Mouse (Mus musculus): ENCODE results near the gene Asb2. TPM values are rescaled to one million over a fixed set of nuclear protein-coding genes. Genes with fewer than 3 reads are reported as not detected.

Asb2 gene
- polyA plus RNA-seq, 1 experiment from 2014 or later = 0.77 TPM

DNA sequence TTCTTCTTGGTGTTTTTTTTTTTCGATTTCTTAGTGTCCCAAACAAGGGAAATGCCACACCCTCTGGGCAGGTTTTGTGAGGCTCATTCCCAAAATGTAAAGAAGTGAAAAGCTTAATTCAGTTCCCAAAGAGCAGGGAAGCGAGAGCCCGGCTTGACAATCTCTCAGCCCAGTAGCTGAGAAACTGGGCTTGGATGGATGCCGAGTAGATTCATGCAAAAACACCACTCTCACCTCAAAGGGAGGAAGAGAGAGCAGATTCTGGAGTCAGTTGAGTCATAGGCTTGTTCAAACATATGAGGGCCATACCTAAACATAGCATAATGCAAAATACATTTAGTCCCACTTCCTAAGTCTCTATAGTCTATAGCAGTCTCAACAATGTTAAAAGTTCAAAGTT is 24.4 kb upstream of the Asb2 start:
- peaks cover 6% of the 10 kb centered on the region for H3K4me1 ChIP-seq (replicated peaks; ENCODE audit: control insufficient read depth, insufficient read depth, low read length)
- H3K4me3 ChIP-seq (replicated peaks; ENCODE audit: low read length) = no peak overlapping the region
- no peak overlapping the region for H3K9ac ChIP-seq (replicated peaks; ENCODE audit: low read depth, low read length)
- no peaks in the 10 kb centered on the region for H3K9me3 ChIP-seq (ENCODE audit: control insufficient read depth, low read length)
- H3K27ac ChIP-seq (ENCODE audit: low read length) = no peak overlapping the region
- no peak overlapping the region for H3K4me2 ChIP-seq (ENCODE audit: low read length)
- WGBS = 84% methylated on average over 4 of the region's 4 CpGs
- no peak for ATAC-seq
- H3K36me3 ChIP-seq (ENCODE audit: control insufficient read depth, insufficient read depth) = no peaks in the 10 kb centered on the region
- H3K27me3 ChIP-seq (replicated peaks; ENCODE audit: control insufficient read depth, insufficient read depth, low read length) = no peaks in the 10 kb centered on the region

- no peak overlapping the region for H3K4me3 ChIP-seq (replicated peaks; ENCODE audit: low read length)
- WGBS = 54% methylated on average over 4 of the region's 4 CpGs
- peaks cover 6% of the 10 kb centered on the region for H3K4me1 ChIP-seq (replicated peaks; ENCODE audit: control insufficient read depth, insufficient read depth, low read length)
- H3K9me3 ChIP-seq (ENCODE audit: control insufficient read depth, low read length) = no peaks in the 10 kb centered on the region
- H3K4me2 ChIP-seq (ENCODE audit: low read length) = no peak overlapping the region
- H3K9ac ChIP-seq (replicated peaks; ENCODE audit: low read depth, low read length) = no peak overlapping the region
- no peaks in the 10 kb centered on the region for H3K36me3 ChIP-seq (ENCODE audit: control insufficient read depth, insufficient read depth)
- H3K27ac ChIP-seq (ENCODE audit: low read length) = 0 out of 2 replicates have a peak overlapping the region, but pooled peaks have one; percentile 35
- no peaks in the 10 kb centered on the region for H3K27me3 ChIP-seq (replicated peaks; ENCODE audit: control insufficient read depth, insufficient read depth, low read length)
- peak; percentile 76 for ATAC-seq
Measured at GRCm38 (mm10) chr12:103376774-103377173, 21.0 kb upstream of the Asb2 start.

- no peaks in the 10 kb centered on the region for H3K9me3 ChIP-seq (ENCODE audit: control insufficient read depth, low read length)
- no peak overlapping the region for H3K4me2 ChIP-seq (ENCODE audit: low read length)
- no peaks in the 10 kb centered on the region for H3K27me3 ChIP-seq (replicated peaks; ENCODE audit: control insufficient read depth, insufficient read depth, low read length)
- no peak overlapping the region for H3K9ac ChIP-seq (replicated peaks; ENCODE audit: low read depth, low read length)
- H3K4me1 ChIP-seq (replicated peaks; ENCODE audit: control insufficient read depth, insufficient read depth, low read length) = peaks cover 6% of the 10 kb centered on the region
- H3K4me3 ChIP-seq (replicated peaks; ENCODE audit: low read length) = no peak overlapping the region
- 0 out of 2 replicates have a peak overlapping the region, but pooled peaks have one; percentile 35 for H3K27ac ChIP-seq (ENCODE audit: low read length)
- peak; percentile 73 for ATAC-seq
- H3K36me3 ChIP-seq (ENCODE audit: control insufficient read depth, insufficient read depth) = no peaks in the 10 kb centered on the region
- WGBS = 43% methylated on average over 5 of the region's 5 CpGs
Measured at GRCm38 (mm10) chr12:103376124-103376523, 20.3 kb upstream of the Asb2 start.

DNA sequence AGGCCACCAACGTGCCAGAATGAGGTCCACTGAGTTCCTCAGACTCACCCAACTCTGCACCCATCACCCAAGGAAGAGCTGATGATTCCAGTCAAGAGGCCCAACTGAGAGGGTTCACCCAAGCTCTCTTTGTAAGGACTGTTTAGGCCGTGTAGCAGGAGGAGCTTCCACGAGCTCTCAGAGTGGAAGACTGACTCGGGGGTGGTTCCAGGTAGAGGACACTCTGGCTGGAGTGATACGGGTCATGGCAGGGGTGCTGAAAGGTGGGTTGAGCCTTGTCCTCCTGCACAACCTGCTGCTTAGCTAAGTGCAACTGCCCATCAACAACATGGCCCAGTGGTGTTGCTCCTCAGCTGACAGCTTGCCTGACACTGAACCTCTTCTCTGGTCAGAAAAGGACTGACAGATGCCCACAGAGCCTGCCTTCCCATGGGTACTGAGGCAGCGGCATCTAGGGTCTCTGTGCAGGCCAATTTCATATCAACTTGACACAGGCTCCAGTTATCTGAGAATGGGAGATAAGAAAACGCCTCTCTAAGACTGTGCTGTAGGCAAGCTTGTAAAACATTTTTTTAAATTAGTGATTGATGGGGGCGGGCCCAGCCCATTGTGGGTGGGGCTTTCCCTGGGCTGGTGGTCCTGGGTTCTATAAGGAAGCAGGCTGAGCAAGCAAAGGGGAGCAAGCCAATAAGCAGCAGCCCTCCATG is 17.9 kb upstream of the Asb2 start:
- Histone ChIP-seq H3K4me3 (replicated peaks; ENCODE audit: low read length) (no peak overlapping the region), H3K36me3 (ENCODE audit: control insufficient read depth, insufficient read depth) (no peaks in the 10 kb centered on the region), H3K27me3 (replicated peaks; ENCODE audit: control insufficient read depth, insufficient read depth, low read length) (no peaks in the 10 kb centered on the region), H3K9ac (replicated peaks; ENCODE audit: low read depth, low read length) (no peak overlapping the region), H3K4me2 (ENCODE audit: low read length) (no peak overlapping the region), H3K9me3 (ENCODE audit: control insufficient read depth, low read length) (no peaks in the 10 kb centered on the region), H3K27ac (ENCODE audit: low read length) (no peak overlapping the region), H3K4me1 (replicated peaks; ENCODE audit: control insufficient read depth, insufficient read depth, low read length) (peaks cover 6% of the 10 kb centered on the region)
- WGBS = 83% methylated on average over 8 of the region's 8 CpGs
- ATAC-seq = no peak

DNA sequence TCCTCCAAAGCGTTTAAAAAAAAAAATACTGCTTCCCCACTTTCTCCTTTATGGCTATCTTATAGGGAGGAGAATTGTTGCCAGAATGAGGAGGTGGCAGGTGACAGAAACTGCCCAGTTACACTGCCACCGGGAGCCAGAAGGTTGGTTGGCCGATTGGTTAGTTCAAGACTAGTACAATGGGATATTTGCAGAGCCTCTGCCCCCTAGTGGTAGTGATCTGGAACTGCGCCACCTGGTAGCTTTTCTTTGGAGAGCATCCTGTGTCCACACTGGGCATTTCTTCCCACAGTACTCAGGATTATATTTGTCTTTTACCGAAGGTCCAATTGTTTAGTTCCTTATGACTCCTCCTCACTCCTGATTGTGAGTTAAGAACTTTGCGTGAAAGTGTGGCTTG is 15.9 kb upstream of the Asb2 start:
- Histone ChIP-seq H3K36me3 (ENCODE audit: control insufficient read depth, insufficient read depth) (no peaks in the 10 kb centered on the region), H3K9ac (replicated peaks; ENCODE audit: low read depth, low read length) (no peak overlapping the region), H3K9me3 (ENCODE audit: control insufficient read depth, low read length) (no peaks in the 10 kb centered on the region), H3K4me1 (replicated peaks; ENCODE audit: control insufficient read depth, insufficient read depth, low read length) (peaks cover 8% of the 10 kb centered on the region), H3K4me2 (ENCODE audit: low read length) (no peak overlapping the region), H3K27me3 (replicated peaks; ENCODE audit: control insufficient read depth, insufficient read depth, low read length) (no peaks in the 10 kb centered on the region), H3K4me3 (replicated peaks; ENCODE audit: low read length) (no peak overlapping the region), H3K27ac (ENCODE audit: low read length) (no peak overlapping the region)
- no peak for ATAC-seq
- 22% methylated on average over 6 of the region's 6 CpGs for WGBS

DNA sequence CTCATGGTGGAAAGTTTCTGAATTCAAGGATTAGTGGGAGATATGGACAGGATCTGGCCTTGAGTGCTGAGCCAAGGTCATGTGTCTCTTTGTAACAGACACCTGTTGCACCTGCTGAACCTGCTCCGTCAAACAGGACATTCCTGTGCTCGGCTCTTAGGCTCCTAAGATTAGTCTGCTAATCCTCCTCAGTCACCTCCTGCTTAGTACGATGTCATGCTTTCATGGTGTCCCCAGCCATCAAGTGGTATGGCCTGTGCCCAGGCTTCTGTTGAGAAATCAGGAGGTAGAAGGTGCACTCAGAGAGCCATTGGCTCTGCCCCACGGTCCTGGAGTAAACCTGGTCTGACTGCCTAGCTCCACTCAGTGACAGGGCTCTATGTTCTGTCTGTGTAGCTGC is 15.1 kb upstream of the Asb2 start:
- WGBS = 91% methylated on average over 4 of the region's 4 CpGs

GRCm38 (mm10) chr12:103368777-103369176 is 13.0 kb upstream of the Asb2 start:
- no peaks in the 10 kb centered on the region for H3K27me3 ChIP-seq (replicated peaks; ENCODE audit: control insufficient read depth, insufficient read depth, low read length)
- 70% methylated on average over 2 of the region's 2 CpGs for WGBS
- H3K4me1 ChIP-seq (replicated peaks; ENCODE audit: control insufficient read depth, insufficient read depth, low read length) = 0 out of 2 replicates have a peak, but pooled peaks cover 2% of the 10 kb centered on the region
- no peak overlapping the region for H3K9ac ChIP-seq (replicated peaks; ENCODE audit: low read depth, low read length)
- H3K9me3 ChIP-seq (ENCODE audit: control insufficient read depth, low read length) = no peaks in the 10 kb centered on the region
- ATAC-seq = no peak
- H3K36me3 ChIP-seq (ENCODE audit: control insufficient read depth, insufficient read depth) = no peaks in the 10 kb centered on the region
- no peak overlapping the region for H3K4me3 ChIP-seq (replicated peaks; ENCODE audit: low read length)
- H3K4me2 ChIP-seq (ENCODE audit: low read length) = no peak overlapping the region
- no peak overlapping the region for H3K27ac ChIP-seq (ENCODE audit: low read length)

More for the DNA sequence above, 15.1 kb upstream of the Asb2 start:
- ATAC-seq = no peak
- Histone ChIP-seq H3K9me3 (ENCODE audit: control insufficient read depth, low read length) (no peaks in the 10 kb centered on the region), H3K4me3 (replicated peaks; ENCODE audit: low read length) (no peak overlapping the region), H3K27ac (ENCODE audit: low read length) (no peak overlapping the region), H3K4me1 (replicated peaks; ENCODE audit: control insufficient read depth, insufficient read depth, low read length) (peaks cover 2% of the 10 kb centered on the region; the same call in 1 of the 2 replicates), H3K9ac (replicated peaks; ENCODE audit: low read depth, low read length) (no peak overlapping the region), H3K36me3 (ENCODE audit: control insufficient read depth, insufficient read depth) (no peaks in the 10 kb centered on the region), H3K4me2 (ENCODE audit: low read length) (no peak overlapping the region), H3K27me3 (replicated peaks; ENCODE audit: control insufficient read depth, insufficient read depth, low read length) (no peaks in the 10 kb centered on the region)

DNA sequence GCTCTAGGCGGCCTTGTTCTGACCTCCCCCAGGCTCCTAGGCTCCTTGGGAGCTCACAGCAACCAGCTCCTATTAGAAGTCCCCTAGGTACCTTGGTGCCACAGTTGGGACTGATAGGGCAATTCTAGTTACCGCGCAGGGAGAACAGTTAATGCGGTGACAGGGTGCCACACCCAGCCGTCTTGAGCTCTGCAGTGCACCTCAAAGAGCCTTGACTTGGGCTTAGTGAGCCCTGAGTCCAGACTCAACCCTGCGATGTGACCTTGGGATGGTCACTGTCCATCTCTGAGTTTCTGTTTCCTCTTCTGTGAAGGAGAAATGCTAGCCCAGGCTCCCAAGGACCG is 12.5 kb upstream of the Asb2 start:
- no peaks in the 10 kb centered on the region for H3K36me3 ChIP-seq (ENCODE audit: control insufficient read depth, insufficient read depth)
- no peak overlapping the region for H3K4me3 ChIP-seq (replicated peaks; ENCODE audit: low read length)
- 80% methylated on average over 7 of the region's 7 CpGs for whole genome bisulfite sequencing
- H3K4me1 ChIP-seq (replicated peaks; ENCODE audit: control insufficient read depth, insufficient read depth, low read length) = 0 out of 2 replicates have a peak, but pooled peaks cover 2% of the 10 kb centered on the region
- H3K9me3 ChIP-seq (ENCODE audit: control insufficient read depth, low read length) = no peaks in the 10 kb centered on the region
- H3K9ac ChIP-seq (replicated peaks; ENCODE audit: low read depth, low read length) = no peak overlapping the region
- no peaks in the 10 kb centered on the region for H3K27me3 ChIP-seq (replicated peaks; ENCODE audit: control insufficient read depth, insufficient read depth, low read length)
- ATAC-seq = no peak; the same call in none of the 2 replicates
- H3K4me2 ChIP-seq (ENCODE audit: low read length) = no peak overlapping the region
- no peak overlapping the region for H3K27ac ChIP-seq (ENCODE audit: low read length)

DNA sequence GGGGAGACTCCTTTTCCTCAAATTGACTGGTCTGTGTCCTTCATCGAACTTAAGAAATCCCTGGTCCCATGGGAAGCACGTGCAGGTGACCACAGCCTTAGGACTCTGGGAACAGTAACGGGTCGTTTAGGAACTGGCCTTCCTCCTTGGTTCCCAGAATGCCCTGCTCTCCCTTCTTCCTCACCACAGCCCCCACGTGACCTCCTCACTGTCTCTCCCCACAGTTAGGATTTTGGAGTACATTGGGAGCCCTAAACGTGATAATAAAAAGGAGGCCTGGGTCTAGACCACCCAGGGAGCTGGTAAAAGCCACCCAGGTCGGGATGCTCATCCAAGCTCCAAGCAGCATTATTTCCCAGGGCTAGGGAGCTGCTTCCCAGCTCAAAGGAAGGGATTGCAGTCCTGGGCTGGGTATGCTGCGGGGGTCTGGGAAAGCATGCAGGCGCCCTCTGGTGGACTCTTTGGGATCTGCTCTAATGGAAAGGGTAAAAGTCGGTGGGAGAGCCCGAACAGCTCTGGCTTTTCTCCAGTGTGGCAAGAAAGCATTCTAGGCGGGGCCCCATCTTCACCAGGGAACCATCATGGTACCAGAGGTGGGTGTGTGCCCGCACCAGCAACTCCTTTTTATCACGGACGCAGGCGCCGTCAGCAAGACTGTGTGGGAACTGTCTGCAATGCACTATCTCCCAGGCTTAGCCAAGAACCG is 12.0 kb upstream of the Asb2 start:
- Histone ChIP-seq H3K4me1 (replicated peaks; ENCODE audit: control insufficient read depth, insufficient read depth, low read length) (0 out of 2 replicates have a peak, but pooled peaks cover 2% of the 10 kb centered on the region), H3K9me3 (ENCODE audit: control insufficient read depth, low read length) (no peaks in the 10 kb centered on the region), H3K36me3 (ENCODE audit: control insufficient read depth, insufficient read depth) (no peaks in the 10 kb centered on the region), H3K4me2 (ENCODE audit: low read length) (peak overlapping the region; percentile 1; the same call in 1 of the 2 replicates), H3K9ac (replicated peaks; ENCODE audit: low read depth, low read length) (0 out of 2 replicates have a peak overlapping the region, but pooled peaks have one; percentile 14), H3K27ac (ENCODE audit: low read length) (no peak overlapping the region), H3K27me3 (replicated peaks; ENCODE audit: control insufficient read depth, insufficient read depth, low read length) (no peaks in the 10 kb centered on the region), H3K4me3 (replicated peaks; ENCODE audit: low read length) (no peak overlapping the region)
- 16% methylated on average over 18 of the region's 18 CpGs for WGBS
- ATAC-seq = peak; percentile 85
